Mouse (Mus musculus) E14TG2a.4 (cell line): ENCODE results near the gene Antxr2.
A peak's percentile ranks its signal among the peaks of the same experiment; 100 is the strongest.

Experiments used
- H3K27me3 ChIP-seq: 2 replicates; pipeline ENCODE4 v1.6.1; 2014; ENCODE audit warnings: low read length, control low read depth; ENCODE audit not compliant: insufficient read depth
- H3K36me3 ChIP-seq: 2 replicates; pipeline ENCODE4 v1.6.1; 2014; ENCODE audit warnings: low read length, control low read depth; ENCODE audit not compliant: insufficient read depth
- H3K4me1 ChIP-seq: replicated peaks from 2 replicates; pipeline ENCODE4 v1.6.1; 2014; ENCODE audit warnings: low read depth, low read length, control low read depth
- H3K4me3 ChIP-seq: replicated peaks from 2 replicates; pipeline ENCODE4 v1.5.1; 2014; ENCODE audit warnings: mild to moderate bottlenecking, low read length
- H3K9me3 ChIP-seq: 2 replicates; pipeline ENCODE4 v1.6.1; 2014; ENCODE audit warnings: low read length, control low read depth
- CTCF ChIP-seq: conservative IDR thresholded peaks from 2 replicates; pipeline ENCODE4 v1.5.1; 2014; ENCODE audit warnings: low read length
- NANOG ChIP-seq: IDR thresholded peaks from 2 replicates; pipeline ENCODE4 v1.6.1; 2014; ENCODE audit warnings: borderline replicate concordance, low read length, mixed read lengths
- POU5F1 ChIP-seq: IDR thresholded peaks from 2 replicates; pipeline ENCODE4 v1.6.1; 2014; ENCODE audit warnings: low read length, borderline replicate concordance

Antxr2 gene

DNA sequence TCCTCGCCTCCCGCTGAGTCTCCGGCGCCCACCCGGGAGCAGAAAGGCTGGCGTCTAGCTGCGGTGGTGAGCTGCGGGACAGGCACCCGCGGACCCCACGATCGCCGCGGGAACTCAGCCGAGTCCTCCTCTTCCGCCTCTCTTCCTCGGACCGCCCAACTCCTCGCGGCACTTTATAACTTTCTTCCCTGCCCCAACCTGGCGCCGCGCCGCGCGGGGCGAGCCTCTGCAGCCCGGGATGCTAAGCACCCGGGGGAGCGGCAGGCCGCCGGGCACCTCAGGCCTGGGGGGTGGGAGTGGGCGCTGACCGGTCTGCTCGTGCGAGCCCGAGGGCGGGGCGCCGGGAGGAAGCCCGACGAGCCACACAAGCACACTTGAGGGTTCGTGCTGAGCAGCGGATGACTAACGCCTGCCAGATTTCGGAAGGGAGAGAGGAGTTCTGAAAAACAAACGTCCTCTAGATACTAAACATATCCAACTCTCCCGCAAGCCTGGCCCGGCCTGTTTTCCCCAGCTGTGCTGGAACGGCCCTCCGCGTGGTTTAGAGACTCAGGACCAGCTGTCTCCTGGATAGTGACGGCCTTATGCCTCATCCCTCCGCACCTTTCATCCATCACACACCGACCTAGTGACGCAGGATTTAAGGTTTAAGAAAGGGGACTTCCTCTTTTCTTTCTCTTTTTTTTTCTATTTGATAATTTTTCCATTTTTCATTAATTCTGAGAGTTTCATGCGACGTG lies at the start of gene Antxr2:
TSS of gene Antxr2 (minus strand) at position 142 of the 740 bp plus-strand sequence.
- Histone ChIP-seq H3K36me3 (no peaks in the 10 kb centered on the region), H3K4me1 (peaks cover 7% of the 10 kb centered on the region; the same call in 1 of the 2 replicates), H3K4me3 (peak within 1 kb of the TSS; percentile 82), H3K27me3 (peaks cover 59% of the 10 kb centered on the region), H3K9me3 (no peaks in the 10 kb centered on the region)
- no peak for TF ChIP-seq POU5F1
- TF ChIP-seq CTCF, result no peak
- no peak for TF ChIP-seq NANOG

DNA sequence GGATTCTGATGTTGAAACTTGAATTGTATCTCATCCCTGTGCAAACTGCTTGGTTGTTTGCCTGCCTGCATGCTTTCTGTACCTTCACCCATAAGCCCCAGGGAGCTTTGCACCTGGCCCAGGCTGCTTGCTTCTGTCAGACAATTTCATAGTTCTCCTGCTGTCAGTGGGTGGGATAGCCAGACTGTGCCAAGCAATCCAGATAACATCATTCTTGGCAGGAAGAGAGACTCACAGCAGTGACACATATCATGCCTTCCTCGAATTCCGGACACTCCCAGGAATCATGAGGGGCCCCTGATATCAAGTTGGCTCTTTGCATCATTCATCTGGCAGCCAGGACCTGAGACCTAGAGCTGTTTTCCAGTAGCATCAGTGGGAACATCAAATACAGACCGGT lies 45.8 kb upstream of the Antxr2 start:
- Histone ChIP-seq H3K36me3 (no peaks in the 10 kb centered on the region), H3K4me3 (no peak overlapping the region), H3K4me1 (no peaks in the 10 kb centered on the region), H3K9me3 (no peaks in the 10 kb centered on the region), H3K27me3 (no peaks in the 10 kb centered on the region)
- TF ChIP-seq CTCF (no peak), NANOG (no peak), POU5F1 (no peak)

DNA sequence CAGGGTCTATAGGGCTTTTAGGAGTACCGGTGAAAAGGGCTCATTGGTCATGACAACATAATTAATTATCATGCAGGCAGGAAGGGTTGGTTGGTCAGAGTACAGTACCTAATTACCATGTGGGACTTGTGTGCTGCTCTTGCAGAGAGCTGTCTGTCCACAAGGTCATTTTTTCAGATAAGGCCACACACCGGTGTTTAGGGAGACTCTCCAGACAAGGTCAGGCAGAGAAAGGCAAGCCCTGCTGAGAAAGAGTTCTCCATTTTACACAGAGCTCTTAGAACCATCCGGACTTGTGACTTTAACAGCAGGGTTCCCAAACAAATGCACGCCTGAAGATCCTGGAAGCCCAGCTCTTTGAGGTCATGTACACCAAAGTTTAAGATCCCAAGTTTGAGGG lies 38.3 kb upstream of the Antxr2 start:
- TF ChIP-seq POU5F1, result no peak
- peak; percentile 42; the same call in 1 of the 2 replicates for TF ChIP-seq NANOG
- Histone ChIP-seq H3K4me3 (no peak overlapping the region), H3K36me3 (no peaks in the 10 kb centered on the region)

DNA sequence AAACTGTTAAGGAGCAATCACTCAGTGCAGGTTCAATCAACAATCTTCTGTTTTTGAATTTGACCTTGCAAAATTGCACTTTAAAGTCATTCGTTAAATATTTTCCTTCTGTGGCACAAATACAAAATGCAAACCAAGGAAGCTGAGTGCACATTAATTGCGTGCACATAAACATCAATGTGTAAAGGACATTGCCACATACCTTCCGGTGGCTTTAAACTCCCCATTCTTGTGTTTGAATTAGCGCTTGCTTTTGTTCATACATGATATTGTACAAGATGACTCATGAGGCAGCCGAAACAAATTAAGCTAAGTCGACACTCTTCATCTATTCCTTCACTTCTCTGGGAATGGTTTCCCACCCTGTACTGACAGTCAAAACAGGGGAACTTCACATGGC lies 24.4 kb upstream of the Antxr2 start:
- Histone ChIP-seq H3K36me3 (no peaks in the 10 kb centered on the region), H3K4me1 (no peaks in the 10 kb centered on the region), H3K4me3 (no peak overlapping the region), H3K27me3 (no peaks in the 10 kb centered on the region), H3K9me3 (no peaks in the 10 kb centered on the region)
- TF ChIP-seq POU5F1 (no peak), CTCF (no peak), NANOG (no peak)

More for the DNA sequence above, 38.3 kb upstream of the Antxr2 start:
- H3K27me3 ChIP-seq, result no peaks in the 10 kb centered on the region
- H3K9me3 ChIP-seq, result no peaks in the 10 kb centered on the region
- H3K4me1 ChIP-seq, result peaks cover 10% of the 10 kb centered on the region

DNA sequence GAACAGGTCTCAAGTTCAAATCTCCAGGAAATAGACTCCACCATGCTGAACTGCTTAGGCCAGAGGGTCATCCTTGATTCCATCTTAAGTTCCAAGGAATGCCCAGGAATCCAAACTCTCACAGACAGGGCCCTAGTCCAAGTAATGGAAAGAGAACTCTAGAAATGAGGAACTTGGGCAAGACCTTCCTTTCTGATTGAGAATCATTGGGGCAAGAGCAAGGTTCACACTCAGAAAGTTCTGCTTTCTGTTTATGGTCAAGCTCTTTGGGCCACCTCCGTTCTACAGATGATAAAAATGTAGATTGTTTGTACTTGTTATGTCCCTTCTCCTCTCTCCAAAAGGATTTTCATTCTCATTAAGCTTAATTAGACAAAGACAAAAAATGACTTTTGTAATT lies 24.0 kb upstream of the Antxr2 start:
- no peak for TF ChIP-seq NANOG
- no peak for TF ChIP-seq CTCF
- TF ChIP-seq POU5F1, result no peak
- Histone ChIP-seq H3K27me3 (no peaks in the 10 kb centered on the region), H3K36me3 (no peaks in the 10 kb centered on the region), H3K4me1 (no peaks in the 10 kb centered on the region), H3K9me3 (no peaks in the 10 kb centered on the region), H3K4me3 (no peak overlapping the region)

DNA sequence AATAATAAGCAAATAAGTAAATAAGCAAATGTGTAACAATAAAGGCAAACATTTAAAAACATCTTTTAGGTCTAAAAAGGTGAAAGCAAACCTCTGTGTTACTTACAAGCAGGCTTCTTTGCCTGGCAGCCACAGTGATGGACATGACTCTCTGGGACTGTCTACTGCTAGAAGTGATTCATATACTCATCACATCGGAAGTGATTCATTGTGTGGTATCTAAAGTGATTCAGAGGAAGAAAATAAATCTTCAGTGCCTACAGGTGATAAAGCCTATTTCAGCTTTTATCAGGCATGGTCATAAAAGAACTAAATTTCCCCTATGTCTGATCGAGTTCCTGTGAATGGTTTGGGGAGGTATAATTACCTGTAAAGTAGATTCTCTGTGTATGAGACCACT lies 4.1 kb upstream of the Antxr2 start:
- no peak overlapping the region for H3K4me3 ChIP-seq
- TF ChIP-seq POU5F1 (no peak), NANOG (no peak), CTCF (no peak)

DNA sequence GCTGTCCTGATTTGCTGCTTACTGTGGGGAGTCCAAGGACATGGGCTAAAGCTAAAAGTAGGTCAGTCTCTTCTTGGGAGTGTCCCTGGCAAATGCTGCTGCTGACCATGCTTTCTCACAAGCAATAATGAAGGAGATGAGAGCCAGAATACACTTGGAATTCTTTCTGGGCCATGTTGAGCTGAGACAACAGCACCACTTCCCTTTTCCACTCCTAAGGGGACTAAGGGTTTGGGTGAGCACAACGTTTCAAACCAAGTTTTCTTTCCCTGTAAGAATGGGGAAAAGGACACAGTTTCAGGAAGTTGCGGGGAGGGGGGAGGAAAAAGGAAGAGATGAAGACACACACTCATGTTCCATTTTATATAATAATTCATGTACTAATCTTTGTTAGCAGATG lies 3.4 kb upstream of the Antxr2 start:
- Histone ChIP-seq H3K9me3 (no peaks in the 10 kb centered on the region), H3K4me3 (no peak overlapping the region), H3K27me3 (peaks cover 55% of the 10 kb centered on the region), H3K4me1 (peaks cover 7% of the 10 kb centered on the region; the same call in 1 of the 2 replicates), H3K36me3 (no peaks in the 10 kb centered on the region)
- no peak for TF ChIP-seq POU5F1

More for the DNA sequence above, 4.1 kb upstream of the Antxr2 start:
- peaks cover 49% of the 10 kb centered on the region for H3K27me3 ChIP-seq
- H3K36me3 ChIP-seq, result no peaks in the 10 kb centered on the region
- no peaks in the 10 kb centered on the region for H3K9me3 ChIP-seq
- H3K4me1 ChIP-seq, result peaks cover 4% of the 10 kb centered on the region; the same call in 1 of the 2 replicates

DNA sequence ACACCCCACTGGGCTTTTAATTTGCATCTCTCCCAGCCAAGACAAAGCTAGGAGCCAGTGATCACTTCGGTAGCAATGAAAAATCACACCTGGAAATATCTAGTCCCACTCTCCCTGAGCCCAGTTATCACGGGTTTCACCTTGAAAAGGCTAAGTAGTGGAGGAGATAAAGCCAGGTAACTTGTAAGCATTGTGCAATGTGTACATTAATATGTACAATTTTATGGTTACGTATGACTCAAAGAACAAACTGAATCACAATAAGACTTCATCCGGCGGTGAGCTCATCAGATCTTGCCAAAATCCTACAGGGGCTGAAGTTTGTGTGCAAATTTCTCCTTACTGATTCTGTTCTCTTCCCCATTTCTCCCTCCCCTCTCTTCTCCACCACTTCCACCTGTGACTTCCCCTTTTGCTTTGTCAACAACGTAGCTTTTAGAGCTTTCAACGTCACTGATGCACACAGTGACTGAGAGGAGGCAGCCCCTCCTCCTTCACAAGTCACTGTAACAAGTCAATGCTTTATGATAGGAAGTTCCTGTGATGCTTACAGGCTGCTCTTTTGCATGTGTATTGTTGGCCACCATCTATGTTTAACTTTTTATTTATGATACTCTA lies 2.1 kb upstream of the Antxr2 start:
- TF ChIP-seq POU5F1, result no peak
- TF ChIP-seq NANOG, result no peak
- H3K4me1 ChIP-seq, result peaks cover 7% of the 10 kb centered on the region; the same call in 1 of the 2 replicates
- H3K36me3 ChIP-seq, result no peaks in the 10 kb centered on the region
- H3K4me3 ChIP-seq, result no peak overlapping the region
- no peaks in the 10 kb centered on the region for H3K9me3 ChIP-seq
- peaks cover 63% of the 10 kb centered on the region for H3K27me3 ChIP-seq
